Mouse (Mus musculus): ENCODE results near the gene Efcab10. TPM values are rescaled to one million over a fixed set of nuclear protein-coding genes. Genes with fewer than 3 reads are reported as not detected.

The Efcab10 gene
- polyA plus RNA-seq, 1 experiment from 2014 or later = 4.4 TPM

DNA sequence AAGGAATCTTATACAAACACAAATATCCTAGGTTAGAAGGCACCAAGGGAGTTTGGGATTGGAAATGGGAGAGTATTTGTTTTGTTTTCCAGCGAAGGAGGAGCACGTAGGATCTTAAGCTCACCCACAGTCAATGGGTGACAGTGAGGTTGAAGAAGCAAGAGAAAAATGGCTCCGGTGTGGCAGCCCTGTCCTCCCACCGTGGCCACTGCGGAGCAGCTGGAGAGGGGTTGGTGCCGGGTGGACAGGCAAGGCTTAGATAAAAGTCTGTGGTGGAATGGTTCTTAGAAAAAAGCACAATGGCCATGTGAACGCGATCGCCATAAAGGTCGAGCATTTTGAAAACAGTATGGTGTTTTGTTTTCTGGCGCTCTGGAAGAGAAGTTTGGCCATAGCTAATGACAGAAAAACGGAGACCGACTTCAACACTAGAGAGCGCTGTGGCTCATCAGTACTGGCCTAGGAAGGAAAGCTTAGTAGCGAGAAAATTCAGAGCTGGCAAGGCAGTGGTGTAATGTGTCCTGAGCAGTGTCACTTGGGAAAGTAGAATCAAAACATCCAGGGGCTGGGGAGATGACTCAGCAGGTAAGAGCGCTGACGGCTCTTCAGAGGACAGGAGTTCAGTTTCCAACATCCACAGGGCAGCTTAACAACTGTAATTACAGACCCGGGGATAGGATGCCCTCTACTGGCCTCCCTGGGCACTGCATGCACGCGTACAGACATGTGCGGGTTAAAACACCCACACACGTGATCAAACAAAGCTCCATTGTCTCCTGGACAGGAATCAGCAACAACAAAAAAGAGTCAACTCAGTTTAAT is 14.8 kb upstream of the Efcab10 start:
- 20% methylated on average over 22 of the region's 22 CpGs for WGBS
- Histone ChIP-seq H3K27ac (no peak overlapping the region), H3K27me3 (replicated peaks) (no peaks in the 10 kb centered on the region), H3K4me2 (peak overlapping the region; percentile 37), H3K36me3 (replicated peaks) (no peaks in the 10 kb centered on the region), H3K4me3 (0 out of 2 replicates have a peak overlapping the region, but pooled peaks have one; percentile 2), H3K9ac (no peak overlapping the region), H3K4me1 (no peaks in the 10 kb centered on the region), H3K9me3 (no peaks in the 10 kb centered on the region)
- ATAC-seq (replicated peaks) = peak; percentile 80

DNA sequence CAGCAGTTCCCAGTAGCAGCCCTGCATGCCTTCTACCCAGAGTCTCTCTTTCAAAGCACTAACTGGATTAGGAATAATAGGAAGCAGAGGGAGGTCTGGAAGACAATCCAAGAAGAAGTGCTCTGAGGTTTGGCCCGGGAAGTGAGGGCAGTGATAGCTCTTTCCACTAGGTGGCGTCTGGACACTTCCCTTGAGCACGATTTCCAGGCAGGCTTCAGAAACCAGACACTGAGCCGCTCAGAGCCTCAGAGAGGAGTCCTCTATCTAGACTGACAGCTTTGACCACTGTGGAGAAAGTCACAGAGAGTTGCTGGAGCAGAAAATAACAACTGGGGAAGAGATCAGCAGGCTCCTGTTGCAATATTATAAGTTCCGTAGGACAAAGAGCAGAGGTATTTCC is 5.8 kb upstream of the Efcab10 start:
- H3K27me3 ChIP-seq (replicated peaks) = 0 out of 2 replicates have a peak, but pooled peaks cover 4% of the 10 kb centered on the region
- WGBS = 3% methylated on average over 5 of the region's 5 CpGs
- no peaks in the 10 kb centered on the region for H3K4me1 ChIP-seq
- H3K27ac ChIP-seq = no peak overlapping the region
- no peak overlapping the region for H3K4me2 ChIP-seq
- H3K4me3 ChIP-seq = no peak overlapping the region
- no peaks in the 10 kb centered on the region for H3K9me3 ChIP-seq
- no peaks in the 10 kb centered on the region for H3K36me3 ChIP-seq (replicated peaks)
- H3K9ac ChIP-seq = no peak overlapping the region
- peak; percentile 84 for ATAC-seq (replicated peaks)

DNA sequence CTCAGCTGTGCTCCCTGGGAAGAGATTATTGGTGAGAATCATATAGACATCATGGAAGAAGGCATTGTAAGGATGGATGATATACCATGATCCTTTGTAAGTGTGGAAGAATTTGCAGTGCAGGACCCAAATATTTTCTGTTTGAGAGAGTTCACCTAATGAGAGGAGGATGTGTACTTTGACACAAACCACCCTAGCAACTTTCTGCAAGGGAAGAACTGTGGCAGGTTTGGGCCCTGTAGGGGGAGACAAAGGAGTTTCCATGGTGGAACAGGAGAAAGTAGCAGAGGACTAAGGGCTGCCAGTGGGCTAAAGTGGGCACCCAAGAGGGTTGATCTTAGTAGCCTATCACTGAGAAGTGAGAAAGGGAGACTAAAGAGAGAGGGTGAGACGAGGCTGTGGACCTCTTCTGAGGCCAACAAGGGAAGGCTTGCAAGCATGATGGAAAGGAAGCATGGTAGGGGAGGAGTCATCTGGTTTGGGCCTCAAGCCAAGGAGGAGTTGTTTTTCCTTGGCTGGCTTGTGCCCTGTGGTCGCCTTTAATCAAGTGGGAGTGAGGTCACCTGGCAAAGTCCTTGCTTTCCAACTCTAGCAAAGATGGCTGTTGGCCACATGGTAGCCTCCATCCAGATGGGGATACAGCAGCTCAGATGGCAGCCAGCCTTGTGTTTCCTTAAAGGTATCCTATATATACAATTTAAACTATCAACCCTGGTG is 3.7 kb upstream of the Efcab10 start:
- ATAC-seq (replicated peaks) = no peak
- H3K9ac ChIP-seq = no peak overlapping the region
- no peak overlapping the region for H3K4me2 ChIP-seq
- H3K4me3 ChIP-seq = no peak overlapping the region
- WGBS = 80% methylated on average over 2 of the region's 2 CpGs
- no peaks in the 10 kb centered on the region for H3K36me3 ChIP-seq (replicated peaks)
- H3K27ac ChIP-seq = no peak overlapping the region
- H3K4me1 ChIP-seq = peaks cover 14% of the 10 kb centered on the region; the same call in 1 of the 2 replicates
- no peaks in the 10 kb centered on the region for H3K9me3 ChIP-seq
- H3K27me3 ChIP-seq (replicated peaks) = 0 out of 2 replicates have a peak, but pooled peaks cover 4% of the 10 kb centered on the region

DNA sequence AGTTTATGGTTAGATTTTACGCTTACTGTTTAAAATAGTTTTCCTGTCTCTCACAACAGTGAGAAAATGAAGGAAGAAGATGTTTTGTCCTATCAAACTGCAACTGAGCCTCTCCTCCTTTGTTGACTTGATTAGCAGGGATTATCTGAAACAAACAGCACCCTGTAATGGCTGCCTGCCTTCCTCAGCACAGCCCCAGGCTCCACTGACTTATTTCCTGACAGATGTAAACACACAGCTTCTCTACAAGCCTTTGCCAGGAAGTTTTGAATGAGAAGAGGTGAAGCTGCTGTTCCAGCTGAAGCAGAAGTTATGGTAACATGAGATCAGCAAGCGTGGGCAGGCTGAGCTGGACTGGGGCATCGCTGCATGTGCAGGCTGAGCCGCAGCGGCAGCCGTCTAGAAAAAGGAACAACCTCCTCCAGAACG is 8.6 kb downstream of the Efcab10 start:
- Histone ChIP-seq H3K9ac (no peak overlapping the region), H3K9me3 (no peaks in the 10 kb centered on the region), H3K27ac (no peak overlapping the region), H3K4me3 (no peak overlapping the region), H3K27me3 (replicated peaks) (no peaks in the 10 kb centered on the region), H3K4me2 (no peak overlapping the region), H3K36me3 (replicated peaks) (no peaks in the 10 kb centered on the region), H3K4me1 (0 out of 2 replicates have a peak, but pooled peaks cover 6% of the 10 kb centered on the region)
- no peak for ATAC-seq (replicated peaks)
- 69% methylated on average over 7 of the region's 7 CpGs for WGBS

DNA sequence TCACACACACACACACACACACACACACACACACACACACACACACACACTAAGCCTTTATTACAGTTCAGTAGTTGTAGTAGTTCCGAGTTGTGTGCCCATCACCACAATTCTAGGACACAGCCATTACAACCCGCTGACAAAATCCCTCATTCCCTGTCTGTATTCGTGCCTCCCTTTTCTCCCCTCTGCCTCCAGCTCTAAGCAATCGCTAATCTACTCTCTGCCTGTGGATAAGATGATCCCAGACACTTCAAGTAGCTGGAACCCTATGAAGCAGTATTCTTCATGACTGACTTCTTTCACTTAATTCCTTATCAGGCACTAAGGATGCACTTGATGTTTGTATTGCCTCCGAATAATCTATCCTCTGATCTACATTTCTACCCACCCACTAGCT is 10.3 kb downstream of the Efcab10 start:
- H3K4me2 ChIP-seq = no peak overlapping the region
- no peak overlapping the region for H3K9ac ChIP-seq
- H3K4me1 ChIP-seq = 0 out of 2 replicates have a peak, but pooled peaks cover 6% of the 10 kb centered on the region
- peak; percentile 75 for ATAC-seq (replicated peaks)
- H3K36me3 ChIP-seq (replicated peaks) = no peaks in the 10 kb centered on the region
- H3K27ac ChIP-seq = 0 out of 2 replicates have a peak overlapping the region, but pooled peaks have one; percentile 18
- H3K27me3 ChIP-seq (replicated peaks) = no peaks in the 10 kb centered on the region
- no peak overlapping the region for H3K4me3 ChIP-seq
- no peaks in the 10 kb centered on the region for H3K9me3 ChIP-seq
- 33% methylated on average over 5 of the region's 5 CpGs for WGBS

DNA sequence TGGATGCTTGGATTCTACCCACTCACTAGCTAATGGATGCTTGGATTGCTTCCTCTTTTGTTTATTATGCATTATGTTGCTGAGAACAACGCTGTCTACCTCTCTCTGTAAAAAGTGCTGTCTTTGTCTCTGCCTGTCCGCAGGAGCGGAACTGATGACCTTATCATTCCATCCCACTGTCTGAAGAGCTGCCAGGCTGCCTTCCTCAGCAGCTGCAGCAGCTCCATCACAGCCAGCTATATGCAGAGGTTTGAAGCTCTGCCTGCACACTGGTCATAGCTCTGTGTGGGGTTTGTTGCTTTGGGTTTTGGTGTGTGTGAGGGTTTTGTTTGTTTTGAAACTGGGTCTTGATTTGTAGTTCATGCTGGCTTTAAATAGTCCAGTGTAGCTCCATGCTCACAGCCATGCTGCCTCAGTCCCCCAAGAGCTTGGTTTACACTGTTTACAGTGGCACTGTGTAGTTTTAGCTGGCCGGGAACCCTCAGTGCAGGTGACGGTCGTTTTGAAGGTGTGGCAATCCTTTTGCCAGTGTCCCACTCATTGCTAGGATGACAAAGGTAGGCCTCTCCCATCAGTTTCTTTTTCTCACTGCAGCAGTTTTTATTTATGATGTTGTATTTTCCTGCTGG is 10.9 kb downstream of the Efcab10 start:
- 0 out of 2 replicates have a peak overlapping the region, but pooled peaks have one; percentile 18 for H3K27ac ChIP-seq

DNA sequence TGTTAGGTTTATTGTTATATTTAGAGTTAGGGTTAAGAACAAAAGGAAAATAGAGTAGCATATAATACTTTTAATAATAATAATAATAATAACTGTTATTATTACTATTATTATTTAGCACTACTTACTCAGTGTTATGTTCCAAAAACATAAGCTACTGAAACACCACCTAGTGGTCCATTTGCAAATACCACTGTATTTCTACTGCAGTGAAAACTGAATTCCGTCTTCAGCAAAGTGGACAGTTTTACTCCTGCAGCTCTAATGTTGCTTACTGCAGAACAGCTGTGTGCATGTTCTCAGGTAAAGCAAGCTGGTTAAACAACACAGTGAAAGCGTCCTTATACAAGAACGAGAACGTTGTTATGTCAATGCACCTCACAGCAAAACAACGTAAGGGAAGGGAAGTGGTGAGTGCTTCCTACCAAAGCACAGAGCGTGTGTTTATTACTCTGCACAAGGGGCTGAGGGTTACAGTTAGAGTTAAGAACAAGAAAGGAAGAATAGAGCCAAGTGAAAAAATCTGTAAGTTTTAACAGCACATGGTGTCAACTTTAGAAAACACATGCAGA is 17.0 kb downstream of the Efcab10 start:
- H3K4me2 ChIP-seq = no peak overlapping the region
- H3K27me3 ChIP-seq (replicated peaks) = no peaks in the 10 kb centered on the region
- H3K4me3 ChIP-seq = no peak overlapping the region
- no peaks in the 10 kb centered on the region for H3K9me3 ChIP-seq
- H3K9ac ChIP-seq = no peak overlapping the region
- WGBS = 60% methylated on average over 6 of the region's 6 CpGs
- no peaks in the 10 kb centered on the region for H3K36me3 ChIP-seq (replicated peaks)
- H3K4me1 ChIP-seq = no peaks in the 10 kb centered on the region
- no peak overlapping the region for H3K27ac ChIP-seq
- ATAC-seq (replicated peaks) = no peak

More for the DNA sequence above, 10.9 kb downstream of the Efcab10 start:
- WGBS = 30% methylated on average over 6 of the region's 6 CpGs
- H3K4me2 ChIP-seq = no peak overlapping the region
- ATAC-seq (replicated peaks) = peak; percentile 75
- no peaks in the 10 kb centered on the region for H3K36me3 ChIP-seq (replicated peaks)
- no peaks in the 10 kb centered on the region for H3K9me3 ChIP-seq
- no peaks in the 10 kb centered on the region for H3K27me3 ChIP-seq (replicated peaks)
- 0 out of 2 replicates have a peak, but pooled peaks cover 6% of the 10 kb centered on the region for H3K4me1 ChIP-seq
- H3K9ac ChIP-seq = no peak overlapping the region
- H3K4me3 ChIP-seq = no peak overlapping the region

DNA sequence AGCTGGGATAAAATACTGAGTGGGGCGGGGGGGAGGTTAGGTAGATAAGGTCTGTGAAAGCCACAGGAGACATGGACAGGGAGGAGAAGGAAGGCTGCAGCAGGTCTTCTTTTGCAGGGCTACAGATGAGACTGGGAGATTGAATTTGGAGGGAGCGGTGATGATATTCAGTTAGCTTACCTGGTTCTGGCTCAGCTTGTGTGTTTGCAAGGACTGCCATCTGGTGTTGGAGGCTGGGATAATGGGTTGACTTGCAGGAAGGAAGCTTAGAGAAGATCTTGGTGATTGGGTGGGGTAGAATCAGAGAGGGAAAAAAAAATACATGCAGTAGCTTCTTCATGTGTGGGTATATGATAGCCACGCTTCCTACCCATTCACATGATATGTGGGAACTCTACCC is 29.7 kb downstream of the Efcab10 start:
- Histone ChIP-seq H3K4me3 (no peak overlapping the region), H3K27ac (no peak overlapping the region), H3K4me1 (no peaks in the 10 kb centered on the region), H3K9ac (no peak overlapping the region), H3K36me3 (replicated peaks) (no peaks in the 10 kb centered on the region), H3K27me3 (replicated peaks) (no peaks in the 10 kb centered on the region; the same call in 1 of the 2 replicates), H3K4me2 (no peak overlapping the region), H3K9me3 (no peaks in the 10 kb centered on the region)
- WGBS = 33% methylated on average over 3 of the region's 3 CpGs
- ATAC-seq (replicated peaks) = peak; percentile 40

DNA sequence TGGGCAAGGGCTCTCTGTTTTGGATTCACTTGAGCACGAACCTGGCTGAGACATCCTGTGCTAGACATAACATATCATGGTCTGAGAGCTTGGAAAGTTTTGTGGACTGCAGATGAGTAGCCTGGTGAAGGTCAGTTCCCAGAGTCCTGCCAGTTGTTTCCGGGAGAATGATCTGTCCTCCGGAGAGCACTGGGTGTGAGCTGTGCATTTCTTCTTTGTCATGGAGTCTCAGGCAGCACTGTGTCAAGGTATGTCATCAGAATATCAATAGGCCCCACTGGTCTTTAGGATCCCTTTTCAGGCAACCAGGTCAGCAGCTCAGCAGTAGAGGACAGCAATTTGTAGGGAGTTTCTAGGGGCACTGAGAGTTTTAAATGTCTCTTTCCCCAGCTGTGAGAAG is 32.6 kb downstream of the Efcab10 start:
- Histone ChIP-seq H3K36me3 (replicated peaks) (no peaks in the 10 kb centered on the region), H3K27ac (no peak overlapping the region), H3K9me3 (no peaks in the 10 kb centered on the region), H3K4me2 (no peak overlapping the region), H3K4me1 (peaks cover 5% of the 10 kb centered on the region), H3K9ac (no peak overlapping the region), H3K4me3 (no peak overlapping the region), H3K27me3 (replicated peaks) (no peaks in the 10 kb centered on the region; the same call in 1 of the 2 replicates)
- 29% methylated on average over 3 of the region's 3 CpGs for WGBS
- ATAC-seq (replicated peaks) = no peak

DNA sequence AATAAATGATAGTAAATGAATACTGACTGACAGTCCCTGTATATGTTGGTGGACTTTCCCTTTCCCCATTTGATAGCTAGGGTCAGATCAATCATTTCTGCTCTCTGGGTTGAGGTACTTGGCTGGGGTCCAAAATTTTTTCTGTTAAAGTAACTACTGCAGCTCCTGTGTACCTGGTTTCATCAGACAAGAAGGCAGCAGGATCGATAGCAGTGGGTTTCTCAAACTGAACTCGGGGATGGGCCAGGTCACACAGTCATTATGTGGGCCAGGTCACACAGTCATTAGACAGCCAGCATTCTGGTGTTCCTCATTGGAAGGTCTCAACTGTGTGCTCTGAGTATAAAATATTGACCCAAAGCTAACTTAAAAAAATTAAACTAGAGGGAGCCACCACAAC is 33.1 kb downstream of the Efcab10 start:
- Histone ChIP-seq H3K9me3 (no peaks in the 10 kb centered on the region), H3K4me3 (no peak overlapping the region), H3K4me1 (peaks cover 5% of the 10 kb centered on the region), H3K4me2 (no peak overlapping the region), H3K27me3 (replicated peaks) (no peaks in the 10 kb centered on the region; the same call in 1 of the 2 replicates), H3K9ac (no peak overlapping the region), H3K27ac (no peak overlapping the region), H3K36me3 (replicated peaks) (no peaks in the 10 kb centered on the region)
- no peak for ATAC-seq (replicated peaks)
- 79% methylated on average over 2 of the region's 2 CpGs for WGBS

DNA sequence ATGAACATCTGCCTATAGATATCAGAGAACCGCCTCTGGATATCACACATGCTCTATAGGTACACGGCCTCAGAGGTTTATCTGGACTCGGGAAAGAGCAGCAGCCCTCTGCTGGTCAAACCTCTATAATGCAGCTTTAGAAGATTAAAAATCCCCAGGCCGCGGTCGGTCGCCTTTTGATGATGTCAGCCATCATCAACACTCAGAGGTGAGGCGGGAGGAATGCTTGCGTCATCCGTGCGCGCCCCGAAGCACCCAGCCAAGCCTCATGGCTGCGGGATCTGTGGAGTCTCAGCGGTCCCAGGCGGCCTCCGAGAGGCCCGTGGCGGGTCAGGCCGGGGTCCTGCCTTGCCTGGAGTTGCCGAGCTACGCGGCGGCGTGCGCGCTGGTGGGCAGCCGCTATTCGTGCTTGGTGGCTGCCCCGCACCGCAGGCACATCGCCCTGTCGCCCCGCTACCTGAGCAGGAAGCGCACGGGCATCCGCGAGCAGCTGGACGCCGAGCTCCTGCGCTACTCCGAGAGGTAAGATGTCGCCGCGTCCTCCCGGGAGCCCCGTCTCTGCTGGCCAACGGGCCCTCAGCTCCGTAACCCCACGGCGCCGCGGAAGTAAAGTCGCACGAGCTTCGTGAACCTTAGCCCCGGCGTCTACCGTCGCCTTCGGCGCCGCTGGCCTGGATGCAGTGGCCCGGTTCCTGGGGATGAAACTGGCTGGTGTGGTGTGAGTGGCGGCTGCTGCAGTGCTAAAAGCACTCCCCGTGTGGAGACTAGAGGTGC is 34.9 kb downstream of the Efcab10 start, which contains the start of gene Twistnb:
Gene Twistnb (plus strand): TSS at position 249 of the 774 bp plus-strand sequence.
- WGBS = under 1% methylated on average over 66 of the region's 66 CpGs
- H3K36me3 ChIP-seq (replicated peaks) = no peaks in the 10 kb centered on the region
- no peaks in the 10 kb centered on the region for H3K9me3 ChIP-seq
- H3K27me3 ChIP-seq (replicated peaks) = no peaks in the 10 kb centered on the region; the same call in 1 of the 2 replicates
- peak within 1 kb of the TSS; percentile 95 for H3K4me3 ChIP-seq
- H3K27ac ChIP-seq = peak within 1 kb of the TSS; percentile 84
- H3K4me1 ChIP-seq = peaks cover 5% of the 10 kb centered on the region
- ATAC-seq (replicated peaks) = peak; percentile 97
- H3K9ac ChIP-seq = peak within 1 kb of the TSS; percentile 68
- H3K4me2 ChIP-seq = peak within 1 kb of the TSS; percentile 75
